11 mouse cellular contexts compared by ENCODE assay signal in genomic region chr5:112289819-112290535, GRCm38 (mm10). TPM values are rescaled to one million over a fixed set of nuclear protein-coding genes. Genes with fewer than 3 reads are reported as not detected.
DNase-seq lines count a peak whose midpoint lies in the region; ATAC-seq and TF ChIP-seq lines count a peak whose summit lies in the region.
"Had no signal": no experiment of that assay in that cellular context is flagged by ENCODE, and none has a peak within 500 bp of the region (broad histone marks: within the 10 kb centered on the region; RNA-seq: fewer than 3 reads in every experiment).

No protein-coding gene starts in this region.

- no peak overlapping the region for H3K4me3 ChIP-seq in hindbrain, postnatal 0 days (ENCODE audit: low read length)
- no peak overlapping the region for H3K4me3 ChIP-seq in hindbrain, embryonic 16.5 days (ENCODE audit: low read length)
- H3K4me3 ChIP-seq in bone marrow, adult 2 months (replicated peaks; ENCODE audit: control insufficient read depth, low read depth, low read length), result no peak overlapping the region
- peak overlapping the region in 1 of 2 experiments; percentile 7; a peak in 1 of 4 replicates for H3K4me3 ChIP-seq in heart, embryonic 14.5 days (ENCODE audit: control insufficient read depth in 1 of 2, insufficient read depth in 1 of 2, low read depth in 1 of 2, low read length in 2 of 2)
- no peak overlapping the region; the same call in 1 of the 2 replicates for H3K4me3 ChIP-seq in midbrain, embryonic 10.5 days
- H3K4me3 ChIP-seq: embryonic facial prominence, embryonic 13.5 days had no signal

- H3K36me3 ChIP-seq in hindbrain, postnatal 0 days (ENCODE audit: insufficient read depth, low read length), result no peaks in the 10 kb centered on the region
- no peaks in the 10 kb centered on the region for H3K36me3 ChIP-seq in hindbrain, embryonic 16.5 days (ENCODE audit: control insufficient read depth, insufficient read depth, low read length)
- H3K36me3 ChIP-seq in heart, embryonic 14.5 days (ENCODE audit: control insufficient read depth, insufficient read depth, low read length), result no peaks in the 10 kb centered on the region
- H3K36me3 ChIP-seq in midbrain, embryonic 10.5 days, result 0 out of 2 replicates have a peak, but pooled peaks cover 3% of the 10 kb centered on the region
- H3K36me3 ChIP-seq: embryonic facial prominence, embryonic 13.5 days had no signal

- 72% methylated on average over 16 of the region's 16 CpGs for WGBS in hindbrain, postnatal 0 days
- 87% methylated on average over 16 of the region's 16 CpGs for WGBS in hindbrain, embryonic 16.5 days
- WGBS in bone marrow, adult 2 months, result 75% methylated on average over 16 of the region's 16 CpGs
- 79% methylated on average over 16 of the region's 16 CpGs for WGBS in heart, embryonic 14.5 days
- 92% methylated on average over 16 of the region's 16 CpGs for WGBS in midbrain, embryonic 10.5 days

- ATAC-seq in hindbrain, postnatal 0 days, result no peak
- ATAC-seq in hindbrain, embryonic 16.5 days, result no peak
- ATAC-seq in heart, embryonic 14.5 days (ENCODE audit: insufficient number of reproducible peaks, insufficient read depth, low FRiP score, low read depth), result no peak
- no peak for ATAC-seq in inflammation-experienced regulatory T-cells, adult 6 months

- no peak for TF ChIP-seq CTCF in hindbrain, postnatal 0 days (IDR thresholded peaks at IDR 0.05; ENCODE audit: low read depth)
- TF ChIP-seq CTCF in bone marrow, adult 2 months (IDR thresholded peaks at IDR 0.05; ENCODE audit: control insufficient read depth, insufficient read depth, low read length), result no peak

- H3K4me1 ChIP-seq in hindbrain, postnatal 0 days (ENCODE audit: insufficient read depth, low read length), result peaks cover 8% of the 10 kb centered on the region; the same call in 1 of the 2 replicates
- no peaks in the 10 kb centered on the region for H3K4me1 ChIP-seq in hindbrain, embryonic 16.5 days (ENCODE audit: control insufficient read depth, insufficient read depth, low read depth, low read length)
- peaks cover 23% of the 10 kb centered on the region; the same call in 1 of the 2 replicates for H3K4me1 ChIP-seq in bone marrow, adult 2 months (ENCODE audit: control insufficient read depth, insufficient read depth, low read length)
- H3K4me1 ChIP-seq in heart, embryonic 14.5 days (ENCODE audit: control insufficient read depth in 2 of 2, insufficient read depth in 2 of 2, low read length in 2 of 2), result peaks cover 9 to 40% of the 10 kb centered on the region in 2 experiments
- H3K4me1 ChIP-seq in midbrain, embryonic 10.5 days, result peaks cover 25% of the 10 kb centered on the region

- H3K9me3 ChIP-seq in hindbrain, postnatal 0 days (ENCODE audit: low read length), result no peaks in the 10 kb centered on the region
- H3K9me3 ChIP-seq in hindbrain, embryonic 16.5 days (ENCODE audit: control insufficient read depth, low read length), result no peaks in the 10 kb centered on the region
- no peaks in the 10 kb centered on the region for H3K9me3 ChIP-seq in heart, embryonic 14.5 days (ENCODE audit: control insufficient read depth, low read length)
- H3K9me3 ChIP-seq in midbrain, embryonic 10.5 days (replicated peaks), result no peaks in the 10 kb centered on the region
- H3K9me3 ChIP-seq: embryonic facial prominence, embryonic 13.5 days had no signal

- 0 out of 2 replicates have a peak, but pooled peaks have one; percentile 7 for TF ChIP-seq POLR2A in bone marrow, adult 2 months (IDR thresholded peaks at IDR 0.05; ENCODE audit: borderline replicate concordance, control insufficient read depth, low read depth, low read length)

- no peaks in the 10 kb centered on the region for H3K27me3 ChIP-seq in hindbrain, postnatal 0 days (ENCODE audit: insufficient read depth, low read length)
- no peaks in the 10 kb centered on the region for H3K27me3 ChIP-seq in hindbrain, embryonic 16.5 days (replicated peaks; ENCODE audit: control insufficient read depth, insufficient read depth, low read length)
- no peaks in the 10 kb centered on the region for H3K27me3 ChIP-seq in heart, embryonic 14.5 days (ENCODE audit: control insufficient read depth, insufficient read depth, low read length)
- H3K27me3 ChIP-seq in midbrain, embryonic 10.5 days (ENCODE audit: low read depth, poor library complexity, severe bottlenecking), result no peaks in the 10 kb centered on the region
- H3K27me3 ChIP-seq: embryonic facial prominence, embryonic 13.5 days had no signal

- DNase-seq in hindbrain, postnatal 0 days (ENCODE audit: low spot score), result peak; percentile 12
- DNase-seq in T-cell, adult 2 months (ENCODE audit: low spot score), result peak; percentile 0
- no peak for DNase-seq in thymus, postnatal 0 days (ENCODE audit: low spot score)
- DNase-seq in midbrain, embryonic 10.5 days (ENCODE audit: low spot score), result no peak
- DNase-seq: kidney, adult 8-10 months; thymus, adult 18-20 months had no signal

- no peak overlapping the region for H3K9ac ChIP-seq in hindbrain, postnatal 0 days (replicated peaks; ENCODE audit: low read length)
- no peak overlapping the region; the same call in 1 of the 2 replicates for H3K9ac ChIP-seq in hindbrain, embryonic 16.5 days (ENCODE audit: low read depth, low read length)
- no peak overlapping the region for H3K9ac ChIP-seq in heart, embryonic 14.5 days (ENCODE audit: low read length)
- H3K9ac ChIP-seq: embryonic facial prominence, embryonic 13.5 days had no signal

- H3K4me2 ChIP-seq in hindbrain, postnatal 0 days (ENCODE audit: low read depth, low read length), result no peak overlapping the region
- no peak overlapping the region for H3K4me2 ChIP-seq in hindbrain, embryonic 16.5 days (ENCODE audit: low read length)
- peak overlapping the region; percentile 1 for H3K4me2 ChIP-seq in heart, embryonic 14.5 days (ENCODE audit: low read length)
- H3K4me2 ChIP-seq: embryonic facial prominence, embryonic 13.5 days had no signal

- no peak overlapping the region for H3K27ac ChIP-seq in hindbrain, postnatal 0 days
- no peak overlapping the region for H3K27ac ChIP-seq in hindbrain, embryonic 16.5 days (ENCODE audit: low read depth, low read length)
- H3K27ac ChIP-seq in bone marrow, adult 2 months (ENCODE audit: control insufficient read depth, insufficient read depth, low read depth, low read length, poor library complexity), result no peak overlapping the region
- H3K27ac ChIP-seq in heart, embryonic 14.5 days (replicated peaks in 1 of 2; ENCODE audit: control insufficient read depth in 1 of 2, insufficient read depth in 1 of 2, low read depth in 2 of 2, low read length in 2 of 2), result no peak overlapping the region
- H3K27ac ChIP-seq in midbrain, embryonic 10.5 days (replicated peaks), result no peak overlapping the region
- H3K27ac ChIP-seq: embryonic facial prominence, embryonic 13.5 days had no signal

RNA-seq across cellular contexts. Expression of gene Tpst2, which starts 13.5 kb away (rescaled TPM):
- 46.9 and 57.0 TPM in 2 replicates for total RNA-seq in hindbrain, postnatal 0 days (2014; rRNA removed)
- polyA plus RNA-seq in hindbrain, postnatal 0 days (2015; fragmentation: Nextera tagmentation; extraction: Ambion mirVana), result 34.4 and 37.0 TPM in 2 replicates
- 35.6 and 35.9 TPM in 2 replicates for polyA plus RNA-seq in hindbrain, embryonic 16.5 days (2015; fragmentation: Nextera tagmentation; extraction: Ambion mirVana)
- polyA plus RNA-seq in bone marrow, adult 2 months (2011; ENCODE audit: insufficient read depth, insufficient read length, low replicate concordance, missing spikeins), result 27.4 and 43.3 TPM in 2 replicates
- polyA plus RNA-seq in heart, embryonic 14.5 days (2014; fragmentation: Nextera tagmentation; extraction: Ambion mirVana), result 39.0 and 45.9 TPM in 2 replicates
- polyA plus RNA-seq in thymus, postnatal 0 days (2015; fragmentation: Nextera tagmentation; extraction: Ambion mirVana), result 44.6 and 45.3 TPM in 2 replicates
- 35.9 and 37.0 TPM in 2 replicates for polyA plus RNA-seq in midbrain, embryonic 10.5 days (2016; fragmentation: Nextera tagmentation; extraction: Ambion mirVana)
- 100 to 1,000 TPM in 1 of 3 experiments, 10 to 100 TPM in 2; 59.1 to 111 (median 64.1) TPM for polyA plus RNA-seq in inflammation-experienced regulatory T-cells, adult 6 months (2017; shearing (Covaris generic))

RNA-seq across cellular contexts. Expression of gene Crybb1, which starts 34.4 kb away (rescaled TPM):
- 8.0 and 11.7 TPM in 2 replicates for total RNA-seq in hindbrain, postnatal 0 days (2014; rRNA removed)
- 14.2 and 14.6 TPM in 2 replicates for polyA plus RNA-seq in hindbrain, postnatal 0 days (2015; fragmentation: Nextera tagmentation; extraction: Ambion mirVana)
- polyA plus RNA-seq in hindbrain, embryonic 16.5 days (2015; fragmentation: Nextera tagmentation; extraction: Ambion mirVana), result 6.6 and 7.7 TPM in 2 replicates
- not detected in 2 replicates for polyA plus RNA-seq in bone marrow, adult 2 months (2011; ENCODE audit: insufficient read depth, insufficient read length, low replicate concordance, missing spikeins)
- 0.86 and 1.0 TPM in 2 replicates for polyA plus RNA-seq in heart, embryonic 14.5 days (2014; fragmentation: Nextera tagmentation; extraction: Ambion mirVana)
- polyA plus RNA-seq in thymus, postnatal 0 days (2015; fragmentation: Nextera tagmentation; extraction: Ambion mirVana), result 0.49 and 0.74 TPM in 2 replicates
- polyA plus RNA-seq in midbrain, embryonic 10.5 days (2016; fragmentation: Nextera tagmentation; extraction: Ambion mirVana), result 0.41 and 0.91 TPM in 2 replicates
- polyA plus RNA-seq in inflammation-experienced regulatory T-cells, adult 6 months (2017; shearing (Covaris generic)), result under 1 TPM in 1 of 3 experiments, not detected in 2; 0.97 TPM

RNA-seq across cellular contexts. Expression of gene Tfip11, which starts 36.2 kb away (rescaled TPM):
- 16.5 and 20.2 TPM in 2 replicates for total RNA-seq in hindbrain, postnatal 0 days (2014; rRNA removed)
- polyA plus RNA-seq in hindbrain, postnatal 0 days (2015; fragmentation: Nextera tagmentation; extraction: Ambion mirVana), result 24.3 and 24.4 TPM in 2 replicates
- polyA plus RNA-seq in hindbrain, embryonic 16.5 days (2015; fragmentation: Nextera tagmentation; extraction: Ambion mirVana), result 31.9 and 34.6 TPM in 2 replicates
- polyA plus RNA-seq in bone marrow, adult 2 months (2011; ENCODE audit: insufficient read depth, insufficient read length, low replicate concordance, missing spikeins), result 10.2 and 20.3 TPM in 2 replicates
- polyA plus RNA-seq in heart, embryonic 14.5 days (2014; fragmentation: Nextera tagmentation; extraction: Ambion mirVana), result 12.6 and 13.4 TPM in 2 replicates
- 26.9 and 27.9 TPM in 2 replicates for polyA plus RNA-seq in thymus, postnatal 0 days (2015; fragmentation: Nextera tagmentation; extraction: Ambion mirVana)
- polyA plus RNA-seq in midbrain, embryonic 10.5 days (2016; fragmentation: Nextera tagmentation; extraction: Ambion mirVana), result 43.0 and 47.6 TPM in 2 replicates
- 10 to 100 TPM; 14.7 to 26.1 (median 15.3) TPM for polyA plus RNA-seq in inflammation-experienced regulatory T-cells, adult 6 months (2017; shearing (Covaris generic))

RNA-seq across cellular contexts. Expression of gene Cryba4, which starts 37.7 kb away (rescaled TPM):
- total RNA-seq in hindbrain, postnatal 0 days (2014; rRNA removed), result 0.26 and 1.8 TPM in 2 replicates
- polyA plus RNA-seq in hindbrain, postnatal 0 days (2015; fragmentation: Nextera tagmentation; extraction: Ambion mirVana), result 1.6 and 2.4 TPM in 2 replicates
- 1.2 and 1.3 TPM in 2 replicates for polyA plus RNA-seq in hindbrain, embryonic 16.5 days (2015; fragmentation: Nextera tagmentation; extraction: Ambion mirVana)
- polyA plus RNA-seq in bone marrow, adult 2 months (2011; ENCODE audit: insufficient read depth, insufficient read length, low replicate concordance, missing spikeins), result 3.4 TPM in 1 of 2 replicates, not detected in the other
- polyA plus RNA-seq in heart, embryonic 14.5 days (2014; fragmentation: Nextera tagmentation; extraction: Ambion mirVana), result 1.3 and 2.2 TPM in 2 replicates
- 1.2 and 1.8 TPM in 2 replicates for polyA plus RNA-seq in thymus, postnatal 0 days (2015; fragmentation: Nextera tagmentation; extraction: Ambion mirVana)
- polyA plus RNA-seq in midbrain, embryonic 10.5 days (2016; fragmentation: Nextera tagmentation; extraction: Ambion mirVana), result 0.43 and 1.4 TPM in 2 replicates
- polyA plus RNA-seq in inflammation-experienced regulatory T-cells, adult 6 months (2017; shearing (Covaris generic)), result 1 to 10 TPM in 1 of 3 experiments, under 1 TPM in 1, not detected in 1; 0.56 to 1.3 TPM

RNA-seq across cellular contexts. Expression of gene Srrd, which starts 52.9 kb away (rescaled TPM):
- total RNA-seq in hindbrain, postnatal 0 days (2014; rRNA removed), result 84.3 and 92.0 TPM in 2 replicates
- 49.1 and 56.0 TPM in 2 replicates for polyA plus RNA-seq in hindbrain, postnatal 0 days (2015; fragmentation: Nextera tagmentation; extraction: Ambion mirVana)
- 58.3 and 60.8 TPM in 2 replicates for polyA plus RNA-seq in hindbrain, embryonic 16.5 days (2015; fragmentation: Nextera tagmentation; extraction: Ambion mirVana)
- 8.0 and 14.1 TPM in 2 replicates for polyA plus RNA-seq in bone marrow, adult 2 months (2011; ENCODE audit: insufficient read depth, insufficient read length, low replicate concordance, missing spikeins)
- polyA plus RNA-seq in heart, embryonic 14.5 days (2014; fragmentation: Nextera tagmentation; extraction: Ambion mirVana), result 25.4 and 25.9 TPM in 2 replicates
- 28.0 and 30.2 TPM in 2 replicates for polyA plus RNA-seq in thymus, postnatal 0 days (2015; fragmentation: Nextera tagmentation; extraction: Ambion mirVana)
- polyA plus RNA-seq in midbrain, embryonic 10.5 days (2016; fragmentation: Nextera tagmentation; extraction: Ambion mirVana), result 48.7 and 51.0 TPM in 2 replicates
- 1 to 10 TPM; 2.9 to 4.8 (median 4.4) TPM for polyA plus RNA-seq in inflammation-experienced regulatory T-cells, adult 6 months (2017; shearing (Covaris generic))

Comparison
In these comparisons a context has a peak if more than half of its experiments do, and no peak if none do; other contexts are left out.
1. DNase-seq: peak in hindbrain, postnatal 0 days (single experiment) and T-cell, adult 2 months (single experiment); none in thymus, postnatal 0 days (single experiment) and midbrain, embryonic 10.5 days (single experiment).